Mouse (Mus musculus) liver, postnatal 0 days (tissue): ENCODE results near the gene Cdc34b.

Experiments used
- CTCF ChIP-seq: sonication (generic); IDR thresholded peaks from 2 replicates; pipeline ENCODE4 v1.5.1; 2016; ENCODE audit warnings: antibody characterized with exemption, low read depth
- EP300 ChIP-seq: IDR thresholded peaks from 2 replicates; pipeline ENCODE4 v1.6.1; 2016; ENCODE audit warnings: antibody characterized with exemption, low read depth, mild to moderate bottlenecking

GRCm38 (mm10) chr11:94760364-94760763 lies 18.8 kb downstream of the Cdc34b start:
- TF ChIP-seq EP300: no peak
- no peak for TF ChIP-seq CTCF
